Mouse (Mus musculus) forebrain, embryonic 13.5 days (tissue): Measurements from ENCODE around the gene Slc25a19. TPM values are rescaled to one million over a fixed set of nuclear protein-coding genes. Genes with fewer than 3 reads are reported as not detected.
A peak's percentile ranks its signal among the peaks of the same experiment; 100 is the strongest.

Experiments used
- ATAC-seq: fragments of 200-750 bp; cut with Nextera tagmentation; 2 replicates; pipeline ENCODE4 v1.8.0; 2017
- H3K27ac ChIP-seq: fragments of 300-500 bp; sonication (generic); 2 replicates; pipeline ENCODE4 v1.5.1; 2015; ENCODE audit warnings: inconsistent platforms, mild to moderate bottlenecking, moderate library complexity
- H3K27me3 ChIP-seq: fragments of 300-500 bp; sonication (generic); 2 replicates; pipeline ENCODE4 v1.6.1; 2015; ENCODE audit warnings: mild to moderate bottlenecking, inconsistent platforms
- H3K36me3 ChIP-seq: fragments of 300-500 bp; sonication (generic); 2 replicates; pipeline ENCODE4 v1.6.1; 2015; ENCODE audit warnings: mild to moderate bottlenecking, inconsistent platforms; ENCODE audit not compliant: poor library complexity, severe bottlenecking
- H3K4me1 ChIP-seq: fragments of 300-500 bp; sonication (generic); 2 replicates; pipeline ENCODE4 v1.6.1; 2015; ENCODE audit warnings: inconsistent platforms
- H3K4me2 ChIP-seq: fragments of 300-500 bp; sonication (generic); 2 replicates; pipeline ENCODE4 v1.6.1; 2015; ENCODE audit warnings: inconsistent platforms, mild to moderate bottlenecking, moderate library complexity
- H3K4me3 ChIP-seq: fragments of 300-500 bp; sonication (generic); 2 replicates; pipeline ENCODE4 v1.5.1; 2015; ENCODE audit warnings: mild to moderate bottlenecking, inconsistent platforms
- H3K9ac ChIP-seq: fragments of 300-500 bp; sonication (generic); 2 replicates; pipeline ENCODE4 v1.6.1; 2015; ENCODE audit warnings: mild to moderate bottlenecking, inconsistent platforms
- H3K9me3 ChIP-seq: fragments of 300-500 bp; sonication (generic); replicated peaks from 2 replicates; pipeline ENCODE4 v1.6.1; 2016; ENCODE audit warnings: inconsistent platforms
- WGBS: fragments of 180-500 bp; shearing (Covaris S2); methylation state at CpG from one replicate; pipeline ENCODE4 v1.1.7; 2015; 5-methylcytosine and 5-hydroxymethylcytosine counted together
- polyA plus RNA-seq: library from polyadenylated mRNA; unstranded; fragments of >200 nt; fragmentation: Nextera tagmentation; extraction: Ambion mirVana; gene quantifications from 2 replicates; pipeline ENCODE4 v1.2.1, GENCODE M21; 2015

Slc25a19 gene
- polyA plus RNA-seq, 1 experiment from 2014 or later: 37.6 TPM

GRCm38 (mm10) chr11:115582913-115583606 lies 45.0 kb downstream of the Slc25a19 start:
- ATAC-seq: no peak
- Histone ChIP-seq H3K9ac (no peak overlapping the region), H3K4me1 (no peaks in the 10 kb centered on the region), H3K27me3 (no peaks in the 10 kb centered on the region), H3K36me3 (peaks cover 100% of the 10 kb centered on the region), H3K27ac (no peak overlapping the region), H3K4me3 (no peak overlapping the region), H3K4me2 (no peak overlapping the region), H3K9me3 (no peaks in the 10 kb centered on the region)
- WGBS: 87% methylated on average over 10 of the region's 10 CpGs

- Histone ChIP-seq H3K36me3 (peaks cover 76% of the 10 kb centered on the region), H3K4me3 (no peak overlapping the region), H3K4me1 (no peaks in the 10 kb centered on the region), H3K27me3 (no peaks in the 10 kb centered on the region), H3K4me2 (no peak overlapping the region), H3K9ac (no peak overlapping the region), H3K27ac (no peak overlapping the region), H3K9me3 (no peaks in the 10 kb centered on the region)
- no peak for ATAC-seq
Observed at GRCm38 (mm10) chr11:115579080-115579479, 49.0 kb downstream of the Slc25a19 start.

- Histone ChIP-seq H3K9ac (peak overlapping the region; percentile 85), H3K9me3 (no peaks in the 10 kb centered on the region), H3K4me1 (peaks cover 17% of the 10 kb centered on the region), H3K36me3 (peaks cover 42% of the 10 kb centered on the region), H3K4me2 (peak overlapping the region; percentile 87), H3K27me3 (no peaks in the 10 kb centered on the region), H3K4me3 (peak overlapping the region; percentile 87), H3K27ac (peak overlapping the region; percentile 80; the same call in 1 of the 2 replicates)
- ATAC-seq: no peak
- 21% methylated on average over 7 of the region's 7 CpGs for WGBS
Observed at GRCm38 (mm10) chr11:115564961-115565360, 63.1 kb downstream of the Slc25a19 start.

Other genes starting within 250 kb of the Slc25a19 start
- gene Cdr2l, start 246.4 kb downstream of the Slc25a19 start, polyA plus RNA-seq: 20.7 and 20.9 TPM in 2 replicates
- 246 and 248 TPM in 2 replicates for gene Mrpl58, start 224.5 kb downstream of the Slc25a19 start, polyA plus RNA-seq
- 916 and 1,000 TPM in 2 replicates for gene Atp5h, start 208.3 kb downstream of the Slc25a19 start, polyA plus RNA-seq
- 7.0 and 9.9 TPM in 2 replicates for gene Kctd2, start 208.2 kb downstream of the Slc25a19 start, polyA plus RNA-seq
- gene Trim80, start 187.8 kb downstream of the Slc25a19 start, polyA plus RNA-seq: not detected in 2 replicates
- not detected in 2 replicates for gene Slc16a5, start 165.8 kb downstream of the Slc25a19 start, polyA plus RNA-seq
- 11.3 and 13.0 TPM in 2 replicates for gene Armc7, start 152.6 kb downstream of the Slc25a19 start, polyA plus RNA-seq
- gene Nt5c, start 136.4 kb downstream of the Slc25a19 start, polyA plus RNA-seq: 87.0 and 91.1 TPM in 2 replicates
- gene Jpt1, start 113.9 kb downstream of the Slc25a19 start, polyA plus RNA-seq: 1,632 and 1,660 TPM in 2 replicates
- gene Sumo2, start 92.0 kb downstream of the Slc25a19 start, polyA plus RNA-seq: 1,485 and 1,571 TPM in 2 replicates
- 161 and 179 TPM in 2 replicates for gene Nup85, start 63.9 kb downstream of the Slc25a19 start, polyA plus RNA-seq
- 81.6 and 87.1 TPM in 2 replicates for gene Mrps7, start 24.4 kb downstream of the Slc25a19 start, polyA plus RNA-seq
- gene Gga3, start 24.2 kb downstream of the Slc25a19 start, polyA plus RNA-seq: 23.6 and 29.8 TPM in 2 replicates
- gene Mif4gd, start 15.3 kb downstream of the Slc25a19 start, polyA plus RNA-seq: 12.4 and 13.4 TPM in 2 replicates
- 137 and 139 TPM in 2 replicates for gene Grb2, start 80.3 kb upstream of the Slc25a19 start, polyA plus RNA-seq
- gene Tmem94, start 137.1 kb upstream of the Slc25a19 start, polyA plus RNA-seq: 28.0 and 29.5 TPM in 2 replicates
- 10.7 and 13.3 TPM in 2 replicates for gene Caskin2, start 185.3 kb upstream of the Slc25a19 start, polyA plus RNA-seq
- 23.2 and 23.9 TPM in 2 replicates for gene Tsen54, start 186.4 kb upstream of the Slc25a19 start, polyA plus RNA-seq
- gene Llgl2, start 195.8 kb upstream of the Slc25a19 start, polyA plus RNA-seq: 0.68 and 1.2 TPM in 2 replicates
- 0.21 TPM in 1 of 2 replicates, not detected in the other for gene Myo15b, start 230.1 kb upstream of the Slc25a19 start, polyA plus RNA-seq